Mouse (Mus musculus): ENCODE measurements around the gene 1700066M21Rik.

1700066M21Rik gene

DNA sequence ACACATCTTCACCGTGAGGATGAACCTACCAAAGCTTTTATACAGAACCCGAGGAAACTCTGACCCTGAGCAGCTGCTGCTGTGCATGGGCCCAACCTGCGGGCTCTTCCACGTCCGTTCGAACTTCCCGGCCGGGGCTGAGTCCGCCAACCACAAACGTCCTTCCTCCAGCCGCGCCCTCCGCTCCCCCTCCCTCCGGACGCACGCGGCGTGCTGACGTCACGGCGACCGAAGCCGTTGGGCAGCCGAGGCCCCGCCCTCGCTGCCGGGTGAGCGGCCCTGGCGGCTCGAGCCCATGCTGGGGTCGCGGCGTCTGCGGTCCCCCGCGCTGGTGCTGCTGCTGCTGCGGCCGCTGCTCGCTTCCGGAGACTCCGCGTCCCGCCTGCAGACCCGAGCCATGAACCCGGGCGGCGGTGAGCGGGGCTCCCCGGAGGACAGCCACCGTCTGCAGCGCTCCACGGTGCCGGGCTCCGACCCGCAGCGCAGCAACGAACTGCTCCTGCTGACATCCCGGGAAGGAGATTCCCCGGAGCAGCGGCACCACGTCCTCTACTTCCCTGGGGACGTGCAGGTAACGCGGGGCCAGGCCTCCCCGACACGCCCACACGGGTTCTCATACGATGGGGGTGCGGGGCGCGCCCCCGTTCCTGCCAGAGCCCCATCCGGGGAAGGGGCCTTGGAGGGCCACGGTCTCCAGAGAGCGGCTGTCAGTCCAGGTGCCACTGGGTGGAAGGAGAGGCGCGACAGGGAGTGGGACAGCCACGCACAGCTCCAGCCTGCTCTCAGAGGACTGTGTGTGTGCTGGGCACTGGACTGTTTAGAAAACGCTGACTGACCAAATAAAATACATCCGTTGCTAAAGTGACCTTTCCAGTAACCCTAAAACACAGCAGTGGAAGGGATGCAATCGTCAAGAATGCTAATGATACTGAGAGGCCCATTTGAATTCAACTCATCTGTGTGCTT, at the start of gene 1700066M21Rik:
TSS of gene 1700066M21Rik (plus strand) at position 245 of the 966 bp plus-strand sequence.
- DNase-seq (ENCODE audit: low read depth, low spot score) = peak; percentile 96

DNA sequence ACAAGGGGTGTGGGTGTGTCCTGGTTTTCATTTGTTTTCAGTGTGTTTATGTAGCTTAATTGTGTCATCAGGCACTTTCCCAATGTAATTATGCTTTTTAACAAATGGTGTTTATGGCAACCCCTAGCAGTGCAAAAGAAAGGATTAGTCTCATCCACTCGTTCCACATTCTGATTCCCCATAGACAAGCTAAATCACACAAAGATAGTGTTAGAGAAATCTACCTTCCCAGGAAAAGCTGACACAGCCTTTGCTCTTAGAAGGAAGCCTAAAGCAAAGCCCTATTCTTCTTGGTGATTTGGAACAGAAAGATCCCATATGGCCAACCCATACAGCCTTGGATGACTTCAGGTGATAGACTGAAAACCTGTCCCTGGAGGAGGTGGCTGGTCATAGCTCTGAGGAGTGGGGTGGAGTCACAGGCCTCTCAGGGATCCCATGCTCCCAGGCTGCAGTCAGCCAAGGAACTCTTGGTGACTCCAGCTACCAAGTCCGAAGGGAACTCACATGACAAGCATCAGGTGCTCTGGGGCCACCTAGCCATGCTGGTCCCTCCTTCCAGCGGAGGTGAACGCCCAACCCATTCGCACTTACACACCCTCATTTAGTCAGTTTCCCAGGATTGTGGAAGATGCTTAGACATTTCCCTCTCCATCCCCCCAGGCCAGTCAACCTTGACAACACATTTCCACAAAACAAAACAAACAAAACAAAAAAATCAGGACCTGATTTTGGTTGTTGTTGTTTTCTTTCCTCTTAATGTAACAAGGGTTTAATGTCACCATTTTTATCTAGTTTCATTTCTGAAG, 47.9 kb upstream of the 1700066M21Rik start:
- no peak for DNase-seq (ENCODE audit: low read depth, low spot score)

DNA sequence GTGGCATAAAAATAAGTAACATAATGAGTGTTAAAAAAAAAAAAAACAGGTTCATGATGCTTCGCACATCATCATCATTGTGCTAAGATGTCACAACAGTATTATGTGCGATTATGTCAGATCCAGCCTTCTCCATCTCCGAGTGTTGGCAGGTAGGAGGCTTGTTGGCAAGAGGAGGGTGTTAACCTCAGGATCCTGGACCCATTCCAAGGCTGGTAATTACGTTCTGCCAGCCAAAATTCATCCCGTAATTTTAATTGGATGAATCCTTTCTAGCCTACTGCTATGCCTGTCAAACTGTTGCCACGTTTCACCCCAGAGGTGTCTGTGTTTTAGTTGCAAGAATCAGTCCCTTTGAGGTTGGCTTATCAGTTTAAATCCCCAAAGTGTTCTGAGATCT, 47.2 kb upstream of the 1700066M21Rik start:
- no peak for DNase-seq (ENCODE audit: low read depth, low spot score)

DNA sequence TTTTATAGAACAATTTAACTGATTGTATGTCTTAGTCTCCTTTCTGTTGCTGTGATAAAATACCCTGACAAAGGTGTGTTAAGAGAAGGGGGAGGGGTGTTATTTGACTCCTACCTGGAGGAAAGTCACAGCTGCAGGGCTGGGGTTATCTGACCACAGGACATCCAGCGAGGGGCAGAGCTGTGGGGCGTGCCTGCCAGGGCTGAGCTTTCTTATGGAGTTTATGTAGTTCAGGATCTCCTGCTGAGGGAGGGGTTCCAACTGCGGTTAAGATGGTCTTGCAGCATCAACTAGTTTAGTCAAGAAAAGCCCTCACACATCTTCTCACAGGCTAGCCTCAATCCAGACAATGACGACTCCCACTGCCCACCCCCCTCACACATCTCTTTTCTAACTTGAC, 45.4 kb upstream of the 1700066M21Rik start:
- no peak for DNase-seq (ENCODE audit: low read depth, low spot score)

DNA sequence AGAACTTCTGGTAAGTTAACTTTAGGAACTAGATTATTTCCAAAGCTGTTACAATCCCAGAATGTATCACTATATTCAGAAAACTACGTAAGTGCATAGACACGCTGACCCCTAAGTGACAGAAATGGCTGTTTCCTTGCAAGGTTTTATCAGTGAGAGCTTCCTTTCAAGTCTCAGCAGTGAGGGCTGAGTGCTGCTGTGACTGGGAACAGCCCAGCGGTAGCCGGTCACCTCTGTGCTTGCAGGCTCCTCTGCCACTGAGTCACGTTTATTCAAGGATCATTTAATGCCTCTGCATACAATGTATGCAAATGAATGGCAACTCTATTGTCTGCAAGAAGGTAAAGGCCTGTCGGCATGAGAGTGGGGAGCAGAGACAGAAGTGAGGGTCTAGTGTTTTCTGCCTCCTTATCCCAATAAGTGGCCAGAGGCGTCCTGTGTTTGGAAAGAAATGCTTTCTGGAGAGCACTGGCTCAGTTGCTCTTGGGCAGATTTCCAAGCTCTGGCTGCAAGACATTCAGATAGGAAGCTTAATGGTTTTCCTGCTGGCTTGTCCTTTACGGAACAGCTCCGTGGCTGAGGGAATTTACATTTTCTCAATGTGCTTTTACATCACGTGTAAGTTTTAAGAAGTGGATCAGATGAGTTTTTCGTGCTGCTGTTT, 43.7 kb upstream of the 1700066M21Rik start:
- no peak for DNase-seq (ENCODE audit: low read depth, low spot score)

DNA sequence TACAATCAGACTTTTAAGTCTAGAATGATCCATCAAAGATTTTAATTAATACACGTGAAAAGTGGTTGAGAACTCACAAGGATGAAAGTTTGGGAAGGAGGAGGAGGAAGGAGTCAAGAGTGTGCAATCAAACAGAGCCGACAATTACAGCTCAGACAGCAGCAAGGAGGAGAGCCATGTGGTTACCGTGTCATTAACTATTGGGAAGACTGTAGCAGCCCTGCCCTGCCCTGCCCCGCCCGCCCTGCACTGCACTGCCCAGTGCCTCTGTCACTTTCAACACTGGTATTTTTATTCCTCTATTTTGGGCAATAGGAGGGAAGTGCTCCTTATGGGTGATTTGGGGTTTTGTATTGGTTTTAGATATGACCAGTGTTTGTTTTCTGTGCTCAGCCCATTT, 42.2 kb upstream of the 1700066M21Rik start:
- DNase-seq (ENCODE audit: low read depth, low spot score) = no peak

DNA sequence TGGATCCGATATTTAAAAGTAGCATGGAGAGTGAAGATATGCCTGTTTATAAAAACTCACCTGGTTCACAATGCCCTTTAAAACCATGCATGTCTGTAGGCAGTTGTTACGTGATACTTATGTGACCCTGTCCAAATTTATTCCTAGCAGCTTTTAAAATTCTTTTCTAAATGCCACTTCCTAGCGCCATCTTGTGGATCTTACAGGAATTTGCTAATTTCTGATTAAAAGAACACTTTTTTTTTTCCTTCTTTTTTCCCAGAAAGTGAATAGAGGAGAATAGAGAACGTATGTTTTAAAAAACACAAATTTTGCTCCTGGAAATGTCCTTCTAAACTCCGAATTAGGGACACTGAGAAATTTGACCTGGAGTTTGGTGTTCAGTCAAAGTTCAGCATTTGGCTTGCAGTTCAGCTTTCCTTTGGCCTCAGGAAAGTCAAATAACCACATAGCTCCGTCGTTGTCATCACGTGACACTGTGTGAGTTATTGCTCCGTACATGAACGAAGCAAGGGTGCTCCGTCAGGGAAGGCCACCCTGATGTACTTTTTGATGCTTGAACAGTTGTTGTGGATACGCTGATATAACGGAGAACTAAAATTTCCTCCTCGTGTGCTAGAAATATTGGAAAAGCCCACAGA, 38.1 kb upstream of the 1700066M21Rik start:
- peak; percentile 40 for DNase-seq (ENCODE audit: low read depth, low spot score)

DNA sequence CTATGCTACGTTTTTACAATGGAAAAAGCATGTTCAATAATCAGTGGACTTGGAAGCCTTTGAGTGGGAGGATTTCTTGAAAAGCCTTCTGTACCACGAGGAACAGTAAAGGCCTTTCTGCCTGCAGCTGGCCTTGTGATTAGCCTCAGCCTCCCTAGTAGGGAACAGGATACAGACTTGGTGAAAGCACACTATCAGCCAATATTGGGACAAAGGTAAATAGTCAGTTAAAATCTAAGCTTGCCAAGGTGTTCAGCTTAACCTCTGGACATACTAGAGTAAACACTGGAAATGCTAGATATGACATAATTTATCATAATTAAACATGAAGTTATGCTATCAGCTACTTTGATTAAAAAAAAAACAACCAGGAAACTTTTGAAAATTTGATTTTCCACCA, 36.2 kb upstream of the 1700066M21Rik start:
- no peak for DNase-seq (ENCODE audit: low read depth, low spot score)

DNA sequence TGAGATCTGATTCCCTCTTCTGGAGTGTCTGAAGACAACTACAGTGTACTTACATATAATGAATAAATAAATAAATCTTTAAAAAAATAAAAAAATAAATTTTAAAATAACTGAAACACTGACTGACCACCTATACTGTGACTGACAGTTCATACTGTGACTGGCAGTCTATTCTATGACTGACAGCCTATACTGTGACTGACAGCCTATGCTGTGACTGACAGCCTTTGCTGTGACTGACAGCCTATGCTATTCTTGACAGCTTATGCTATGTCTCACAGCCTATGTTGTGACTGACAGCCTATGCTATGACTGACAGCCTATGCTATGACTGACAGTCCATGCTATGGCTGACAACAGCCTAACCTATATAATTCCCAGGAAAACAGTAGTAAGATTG, 29.9 kb upstream of the 1700066M21Rik start:
- no peak for DNase-seq (ENCODE audit: low read depth, low spot score)

DNA sequence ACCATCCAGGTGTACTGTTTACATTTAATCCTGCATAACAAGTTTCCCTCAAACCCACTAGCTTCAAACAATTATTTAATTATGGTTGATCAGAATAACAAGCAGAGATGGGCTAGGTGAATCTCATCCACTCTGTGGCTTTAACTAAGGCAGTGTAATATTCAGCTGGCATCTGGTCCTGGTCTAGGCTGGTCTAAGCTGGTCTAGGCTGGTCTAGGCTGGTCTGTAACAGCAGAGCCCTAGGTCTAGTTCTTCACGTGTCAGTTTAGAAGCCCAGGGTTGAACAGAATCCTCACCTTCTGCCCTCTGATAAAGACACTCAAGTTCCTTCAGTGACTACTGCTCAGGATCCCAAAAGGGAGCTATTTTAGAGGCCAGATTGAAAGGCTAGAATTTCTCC, 25.5 kb upstream of the 1700066M21Rik start:
- no peak for DNase-seq (ENCODE audit: low read depth, low spot score)

DNA sequence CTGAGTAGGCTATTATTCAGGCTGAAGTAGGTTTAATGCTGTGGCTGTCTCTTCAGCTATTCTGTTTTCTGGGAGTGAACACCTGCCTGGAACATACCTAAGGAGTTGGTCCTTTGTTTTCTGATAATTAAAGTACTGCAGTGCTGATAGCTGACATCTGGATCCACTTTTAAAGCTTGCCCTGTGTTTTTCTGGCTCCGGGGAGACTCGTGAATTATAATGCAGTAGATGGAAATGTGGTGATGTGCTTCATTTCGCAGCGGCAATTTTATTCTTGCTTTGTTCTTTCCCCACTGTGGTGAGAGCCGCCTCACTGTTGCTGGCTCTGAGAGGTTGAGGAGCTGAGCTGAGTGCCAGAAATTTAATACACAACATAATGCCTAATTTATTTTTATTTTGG, 18.9 kb upstream of the 1700066M21Rik start:
- DNase-seq (ENCODE audit: low read depth, low spot score) = no peak

DNA sequence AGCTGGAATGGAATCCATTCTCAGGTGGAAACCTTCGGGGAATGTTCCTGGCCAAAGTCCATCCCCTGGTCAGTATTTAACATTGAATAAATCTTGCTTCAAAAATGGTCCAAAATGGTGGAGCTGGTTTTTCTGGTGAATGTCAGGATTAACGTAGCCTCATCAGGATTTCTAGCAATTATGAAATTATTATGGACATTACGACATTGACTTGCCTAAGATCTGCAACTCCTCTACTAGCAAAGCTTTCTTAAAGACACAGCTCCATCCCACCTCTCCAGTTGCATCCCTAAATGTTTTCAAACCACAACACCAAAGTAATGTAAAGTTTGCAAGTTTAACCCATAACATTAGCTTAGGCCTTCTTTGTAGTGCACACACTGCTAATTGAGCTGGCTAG, 10.0 kb upstream of the 1700066M21Rik start:
- no peak for DNase-seq (ENCODE audit: low read depth, low spot score)

DNA sequence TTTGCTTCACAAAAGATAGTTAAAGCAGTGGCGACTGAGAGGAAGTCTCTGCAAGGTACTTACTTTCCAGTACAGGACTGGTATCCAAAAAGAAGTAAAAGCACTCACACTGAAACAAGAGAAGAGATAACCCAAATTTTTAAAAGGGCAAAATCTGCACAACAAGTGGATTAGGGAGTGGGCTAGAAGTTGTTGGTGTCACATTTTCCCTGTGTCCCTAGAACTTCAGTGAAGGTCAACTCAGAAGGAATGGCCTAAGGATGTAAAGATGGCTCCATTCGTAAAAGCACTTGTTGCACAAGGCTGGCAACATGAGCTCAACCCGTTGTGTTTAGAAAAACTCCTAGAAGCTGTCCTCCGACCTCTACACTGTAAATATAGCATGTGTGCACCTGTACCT, 8.3 kb upstream of the 1700066M21Rik start:
- no peak for DNase-seq (ENCODE audit: low read depth, low spot score)

DNA sequence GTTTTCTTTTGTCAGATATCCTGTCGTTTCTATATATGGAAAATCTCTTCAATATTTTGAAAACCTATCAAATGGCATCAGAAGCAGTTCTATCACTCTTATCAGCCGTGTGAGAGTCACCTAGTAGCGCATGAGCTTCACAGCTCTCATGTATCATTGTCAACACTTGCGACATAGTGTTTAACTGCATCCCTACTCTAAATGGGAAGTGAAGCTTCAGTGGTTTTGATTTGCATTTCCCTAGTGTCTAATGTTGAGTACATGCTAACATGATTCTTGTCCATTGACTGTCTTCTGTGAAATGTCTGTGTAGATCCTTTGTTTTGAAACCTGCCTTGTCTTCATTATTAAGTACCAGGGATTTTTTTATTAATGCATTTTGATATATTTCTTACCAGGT, 7.0 kb upstream of the 1700066M21Rik start:
- no peak for DNase-seq (ENCODE audit: low read depth, low spot score)

DNA sequence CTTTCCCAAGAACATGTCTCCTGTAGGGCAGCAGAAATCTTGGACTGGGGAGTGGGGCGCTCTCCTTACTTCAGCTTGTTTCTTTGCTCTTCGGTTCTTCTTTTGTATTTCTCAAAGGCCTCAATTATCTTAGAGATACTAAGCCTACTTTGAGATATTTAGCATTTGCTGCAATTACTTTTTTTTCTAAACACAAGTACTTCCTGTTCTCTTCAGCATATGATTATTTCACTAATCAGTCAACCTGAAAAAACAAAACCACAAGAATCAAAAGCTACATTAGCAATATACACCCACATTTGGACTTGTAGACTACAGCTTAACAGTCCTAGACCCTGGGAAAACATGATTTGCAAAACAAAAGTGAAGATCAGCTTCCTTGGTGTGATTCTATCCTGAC, 2.1 kb upstream of the 1700066M21Rik start:
- DNase-seq (ENCODE audit: low read depth, low spot score) = no peak

DNA sequence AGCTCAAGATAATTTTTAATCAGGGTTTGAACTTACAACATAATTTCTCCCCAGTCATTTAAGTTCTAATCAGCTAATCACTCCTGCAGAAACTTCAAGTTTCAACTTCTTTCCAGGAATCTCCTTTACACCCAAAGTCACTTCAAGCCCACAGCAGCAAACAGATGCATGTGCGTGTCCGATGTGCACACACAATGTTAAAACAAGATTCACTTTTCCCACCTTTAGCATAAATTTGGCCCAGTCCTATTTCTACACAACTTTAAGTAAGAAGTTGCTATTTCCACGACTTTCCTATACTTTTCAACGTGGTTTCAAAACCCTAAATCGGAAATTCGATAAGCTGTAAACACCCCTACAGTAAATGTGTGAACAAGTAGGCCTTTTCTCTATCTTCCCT, 614 bp upstream of the 1700066M21Rik start:
- no peak for DNase-seq (ENCODE audit: low read depth, low spot score)

DNA sequence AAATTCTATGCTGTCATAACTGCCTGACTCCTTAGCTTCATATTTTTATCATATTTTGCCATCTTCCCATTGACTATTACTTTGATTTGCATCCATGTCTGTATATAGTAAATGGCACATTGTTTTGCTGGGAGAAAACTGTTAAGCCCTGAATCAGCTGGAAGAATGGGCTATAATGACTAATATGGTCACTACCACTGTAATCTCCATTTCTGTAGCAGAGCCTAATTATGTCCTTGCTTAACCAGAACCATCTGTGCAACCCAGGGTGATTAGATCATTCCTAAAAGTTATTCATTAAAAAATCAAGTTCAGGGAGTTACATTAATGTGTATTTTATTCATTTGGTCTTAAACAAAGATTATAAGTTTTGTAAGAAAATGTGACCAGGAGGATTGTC, 9.1 kb downstream of the 1700066M21Rik start:
- no peak for DNase-seq (ENCODE audit: low read depth, low spot score)

DNA sequence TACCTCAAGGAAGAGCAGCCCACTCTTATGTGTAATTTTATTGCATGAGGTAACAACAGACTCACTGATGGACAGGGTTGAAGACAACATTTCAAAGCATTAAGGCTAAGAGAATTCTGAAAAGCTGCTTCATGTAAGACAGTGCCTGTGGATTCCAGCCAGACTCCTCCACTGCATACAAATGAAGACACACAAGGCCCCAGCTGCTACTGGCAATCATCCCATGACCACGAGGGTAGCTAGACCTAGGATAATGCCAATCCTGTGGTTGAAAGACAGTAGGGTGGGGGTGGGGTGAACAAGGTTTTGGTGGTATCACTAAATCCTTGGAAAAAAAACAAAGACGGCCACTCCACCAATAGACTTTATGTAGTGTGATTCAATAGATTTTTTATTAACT, 10.5 kb downstream of the 1700066M21Rik start:
- no peak for DNase-seq (ENCODE audit: low read depth, low spot score)

DNA sequence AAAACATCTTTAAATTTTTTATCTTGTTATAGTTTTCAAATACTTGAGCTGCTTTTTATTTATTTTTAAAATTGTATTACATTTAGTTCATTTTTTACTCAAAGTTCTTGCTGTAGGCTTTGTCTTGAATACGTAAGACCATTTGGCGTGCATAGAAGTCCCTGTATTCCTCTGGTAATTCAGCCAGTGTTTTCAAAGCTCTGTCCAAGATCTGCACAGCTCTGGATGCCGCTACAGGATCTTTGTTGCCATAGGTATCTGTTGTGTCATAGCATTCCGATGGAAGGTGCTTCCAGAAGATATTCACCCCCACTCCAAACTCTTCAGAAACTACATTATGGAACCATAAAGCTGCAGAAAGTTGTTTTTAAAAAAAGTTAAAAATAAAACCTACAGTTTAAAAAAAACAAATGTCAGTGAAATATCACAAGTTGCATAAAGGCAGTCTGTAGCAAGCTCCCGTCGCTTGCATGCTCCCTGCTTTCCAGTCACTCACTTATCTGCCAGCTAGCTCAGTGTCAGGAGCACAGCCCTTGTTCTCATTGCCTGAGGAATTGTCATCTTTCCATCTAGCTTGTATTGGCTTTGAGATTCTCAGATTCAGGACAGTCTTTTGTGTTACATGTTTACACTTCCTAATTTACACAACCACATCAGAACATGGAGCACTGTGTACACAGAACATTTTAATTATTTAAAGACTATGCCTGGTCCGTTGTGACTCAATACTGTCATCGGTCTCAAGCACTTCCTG, 11.2 kb downstream of the 1700066M21Rik start:
- DNase-seq (ENCODE audit: low read depth, low spot score) = no peak

DNA sequence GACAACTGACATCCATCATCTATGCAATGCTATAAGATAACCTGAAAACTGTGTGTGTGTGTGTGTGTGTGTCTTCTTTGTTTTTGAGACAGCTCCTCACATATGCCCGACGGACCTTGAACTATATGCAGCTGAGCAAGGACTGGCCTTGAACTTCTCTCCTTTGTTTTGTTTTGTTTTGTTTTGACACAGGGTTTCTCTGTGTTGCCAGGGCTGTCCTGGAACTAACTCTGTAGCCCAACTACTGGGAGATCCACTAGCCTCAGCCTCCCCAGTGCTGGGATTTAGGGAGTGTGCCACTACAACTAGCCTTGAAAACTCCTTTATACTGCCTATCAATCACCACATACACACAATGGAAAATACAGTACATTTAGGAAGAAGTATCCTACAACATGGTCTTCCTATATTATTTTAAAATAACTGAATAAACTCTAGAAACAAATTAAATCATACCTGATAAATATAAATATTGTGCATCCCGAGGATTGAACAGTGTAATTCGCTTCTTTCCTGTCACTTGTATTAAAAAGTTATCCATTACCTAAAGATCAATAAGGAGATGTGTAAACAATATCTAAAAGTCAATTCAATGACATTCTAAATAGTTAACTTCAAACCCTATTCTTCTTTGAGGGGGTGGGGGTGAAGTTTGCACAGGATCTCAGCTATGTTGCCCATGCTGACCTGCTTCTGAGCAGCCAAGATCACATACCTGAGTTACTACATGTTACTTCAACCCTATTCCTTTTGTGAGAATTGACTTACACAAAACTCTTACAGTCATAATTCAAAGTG, 13.8 kb downstream of the 1700066M21Rik start:
- DNase-seq (ENCODE audit: low read depth, low spot score) = no peak
